Mouse (Mus musculus) common myeloid progenitor, adult 5-6 weeks (primary cell): ENCODE measurements around the gene Fip1l1. TPM values are rescaled to one million over a fixed set of nuclear protein-coding genes. Genes with fewer than 3 reads are reported as not detected.

ENCODE experiments used
- ATAC-seq: replicated peaks from 2 replicates; pipeline ENCODE4 v1.8.0; 2016; ENCODE audit warnings: low read depth, mild to moderate bottlenecking, moderate TSS enrichment, inconsistent platforms; ENCODE audit not compliant: poor library complexity, severe bottlenecking
- total RNA-seq: library from RNA; stranded (forward); fragments of 200-1000, 187-1606 nt; gene quantifications from 2 replicates; pipeline ENCODE4 v1.2.3, GENCODE M21; 2017

Gene Fip1l1
- total RNA-seq, 1 experiment from 2014 or later = 158 TPM

GRCm38 (mm10) chr5:74612713-74613112 lies 77.5 kb downstream of the Fip1l1 start:
- no peak for ATAC-seq

DNA sequence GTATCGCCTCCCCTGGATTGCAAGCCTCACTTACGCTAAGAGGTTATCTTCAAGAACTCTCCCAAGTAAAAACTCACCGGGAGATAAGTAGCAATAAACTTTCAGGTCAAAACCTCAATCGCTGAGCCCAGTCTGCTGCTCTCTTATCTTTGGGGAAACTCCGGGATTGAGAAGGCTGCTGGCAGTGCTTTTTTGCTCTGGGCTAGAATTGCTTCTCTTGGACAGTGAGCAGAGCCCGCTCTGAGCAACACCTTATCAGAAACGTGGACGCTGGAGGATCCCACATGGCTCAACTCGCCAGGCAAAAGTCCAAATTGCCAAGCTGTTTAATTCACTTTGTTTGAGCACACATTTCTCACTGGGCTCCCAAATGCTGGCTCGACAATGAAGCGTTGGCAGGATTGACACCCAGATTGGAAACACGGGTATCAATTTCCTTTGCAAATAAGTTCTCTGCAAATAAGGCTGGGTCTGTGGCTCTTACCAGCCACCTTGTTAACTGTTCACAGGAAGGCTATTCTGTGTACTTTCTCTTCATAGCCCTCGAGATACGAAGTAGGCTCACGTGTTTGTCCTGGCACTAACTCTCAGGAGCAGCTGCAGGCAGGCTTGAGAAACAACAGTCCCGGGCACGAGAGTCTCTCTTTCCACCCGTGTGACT lies 78.4 kb downstream of the Fip1l1 start:
- ATAC-seq = no peak

DNA sequence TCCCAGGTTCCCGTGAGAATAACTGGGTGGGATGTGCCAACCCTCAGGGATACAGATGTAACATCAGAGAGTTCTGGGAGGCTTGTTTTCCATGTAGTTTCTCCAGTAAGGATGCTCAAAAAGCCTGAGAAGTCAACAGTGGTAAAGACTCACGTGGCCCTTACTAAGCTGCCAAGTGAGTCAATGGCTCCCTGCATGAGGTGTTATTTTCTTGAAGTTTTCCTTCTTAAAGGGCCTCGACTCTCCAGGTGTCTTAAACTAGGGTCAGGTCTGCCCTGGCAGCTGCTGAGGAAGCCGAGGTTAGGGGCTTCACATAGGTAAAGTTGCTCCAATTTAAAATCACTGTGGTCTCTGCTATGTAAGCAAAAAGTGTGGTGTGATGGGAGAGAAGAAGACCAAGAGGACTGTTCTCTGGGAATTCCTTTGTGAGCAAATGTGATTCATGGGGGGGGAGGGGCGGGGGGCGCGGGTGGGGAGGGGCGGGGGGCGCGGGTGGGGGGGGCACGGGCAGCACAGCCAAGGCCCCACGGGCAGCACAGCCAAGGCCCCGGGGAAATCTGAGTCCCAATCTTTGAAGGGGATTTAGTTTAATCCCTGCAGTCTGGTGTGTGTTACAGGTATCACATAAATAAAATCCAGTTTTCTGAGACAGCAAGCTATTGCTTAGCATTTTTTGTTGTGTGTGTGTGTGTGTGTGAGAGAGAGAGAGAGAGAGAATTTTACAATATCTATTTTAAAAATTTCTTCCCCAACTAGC lies 82.7 kb downstream of the Fip1l1 start:
- no peak for ATAC-seq

GRCm38 (mm10) chr5:74618573-74619059 lies 83.4 kb downstream of the Fip1l1 start:
- ATAC-seq = 0 out of 2 replicates have a peak, but pooled peaks have one; percentile 58

- no peak for ATAC-seq
Measured at GRCm38 (mm10) chr5:74621691-74622470, 86.6 kb downstream of the Fip1l1 start.

DNA sequence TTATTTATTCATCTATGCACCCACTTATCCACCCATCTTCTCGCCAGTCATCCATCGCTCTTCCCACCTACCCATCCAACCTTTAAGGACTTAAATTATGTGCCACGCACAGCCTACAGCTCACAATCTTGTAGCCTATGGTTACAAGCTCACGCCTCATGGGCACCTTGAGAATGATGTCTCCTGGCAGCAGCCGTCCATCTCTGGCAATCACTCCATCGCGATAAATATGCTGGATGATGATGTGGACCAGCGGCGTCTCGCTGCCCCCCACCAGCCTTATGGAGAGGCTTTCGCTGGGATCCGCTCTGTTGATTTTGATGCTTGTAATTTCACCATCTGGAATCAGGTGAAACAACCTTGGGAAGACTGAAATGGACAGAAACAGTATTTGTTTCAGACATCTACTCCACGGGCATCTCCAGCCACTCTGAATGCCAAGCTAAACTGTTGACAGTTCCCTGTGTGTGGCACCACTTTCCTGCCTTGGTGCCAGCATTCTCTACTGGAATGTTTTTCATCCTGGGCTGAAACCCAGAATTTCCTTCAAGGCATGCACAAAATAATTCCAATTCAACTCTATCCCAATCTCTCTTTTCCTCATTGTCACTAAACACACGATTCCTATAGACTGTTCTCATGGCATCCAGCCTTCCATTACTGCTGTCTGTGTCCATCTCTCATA lies 88.2 kb downstream of the Fip1l1 start:
- ATAC-seq = no peak

DNA sequence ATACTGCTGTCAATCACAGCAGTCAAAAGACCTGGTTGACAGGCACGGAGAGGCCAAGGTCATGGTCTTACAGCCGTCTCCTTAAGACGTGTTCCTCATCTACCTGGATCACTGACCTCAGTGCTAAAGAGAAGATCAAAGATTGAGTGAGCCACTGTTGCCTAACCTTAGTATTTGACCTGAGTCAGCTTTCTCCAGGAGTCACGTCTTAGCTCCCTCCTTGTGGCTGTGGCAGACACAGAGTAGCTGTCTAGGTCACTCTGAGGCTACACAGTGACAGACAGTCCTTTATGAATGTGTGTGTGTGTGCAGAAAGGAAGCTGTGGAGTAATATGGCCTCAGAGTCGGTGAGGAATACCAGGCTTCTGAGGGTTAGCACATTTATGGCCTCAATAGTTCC lies 89.1 kb downstream of the Fip1l1 start:
- no peak for ATAC-seq

GRCm38 (mm10) chr5:74628001-74628400 lies 92.8 kb downstream of the Fip1l1 start:
- ATAC-seq = no peak

DNA sequence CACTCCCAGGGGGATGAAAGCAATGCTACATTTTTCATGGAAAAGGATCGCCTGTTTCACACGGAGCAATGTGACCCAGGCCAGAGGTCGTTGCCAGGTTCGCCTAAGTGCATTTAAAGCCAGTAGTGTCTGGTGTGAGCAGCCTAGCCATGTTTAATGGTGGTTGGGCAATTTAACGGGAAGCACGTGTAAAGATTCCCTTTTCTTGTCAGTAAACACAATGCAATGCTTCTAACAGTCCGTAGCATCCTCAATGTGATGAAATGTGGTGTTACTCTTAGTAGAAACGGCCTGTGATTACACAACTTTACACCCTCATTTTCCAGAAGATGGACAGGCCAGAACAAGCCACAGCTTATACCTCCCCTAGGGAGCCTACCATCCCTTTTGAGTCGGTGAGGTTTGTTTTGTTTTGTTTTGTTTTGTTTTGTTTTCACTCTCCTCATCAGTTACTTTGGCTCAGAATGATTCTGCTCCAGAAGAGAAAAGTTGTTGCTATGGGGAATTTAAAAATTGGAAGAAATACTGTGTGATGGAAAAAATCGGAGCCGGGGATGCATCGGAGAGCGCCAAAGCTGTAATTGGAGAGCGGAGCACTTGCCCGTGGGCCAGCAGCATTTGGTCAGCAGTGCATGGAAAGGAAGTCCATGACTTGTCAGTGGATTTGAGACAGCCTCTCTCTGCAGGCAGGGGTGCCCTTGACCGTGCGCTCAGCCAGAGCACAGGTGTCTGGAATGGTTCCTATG lies 97.3 kb downstream of the Fip1l1 start:
- no peak for ATAC-seq

DNA sequence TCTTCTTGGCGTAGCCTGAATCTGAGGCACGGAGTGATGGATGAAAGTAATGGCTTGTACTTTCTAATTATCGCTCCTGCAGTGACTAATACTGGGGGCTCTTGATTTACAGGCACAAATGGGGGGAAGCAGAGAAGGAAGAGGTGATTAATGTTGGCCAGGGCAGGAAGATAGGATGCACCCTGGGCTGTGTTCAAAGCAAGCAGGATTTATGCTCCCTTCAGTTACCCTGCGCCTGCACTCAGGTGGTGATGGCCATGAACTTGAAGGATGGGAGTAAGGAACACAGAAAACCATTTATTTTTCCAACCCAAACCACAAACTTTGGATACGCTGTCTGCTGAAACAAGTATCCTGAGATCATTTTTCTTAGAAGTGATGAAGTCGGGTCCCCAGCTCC lies 98.2 kb downstream of the Fip1l1 start:
- ATAC-seq = no peak

DNA sequence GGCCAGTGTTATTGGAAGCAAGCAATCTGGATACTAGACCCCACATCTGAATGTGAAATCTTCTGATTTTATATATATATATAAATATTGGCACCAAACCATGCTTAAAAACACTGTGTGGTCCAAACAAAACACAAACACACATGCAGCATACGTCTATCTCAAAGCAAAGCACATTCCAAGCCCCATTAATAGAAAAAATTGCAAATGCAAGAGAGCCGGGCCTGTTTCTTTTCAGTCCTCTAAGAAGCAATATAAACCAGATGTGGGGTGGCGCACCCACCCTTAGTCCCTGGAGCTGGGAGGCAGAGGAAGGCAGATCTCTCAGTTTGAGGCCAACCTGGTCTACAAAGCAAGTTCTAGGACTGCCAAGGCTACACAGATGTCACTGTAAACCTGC lies 99.1 kb downstream of the Fip1l1 start:
- ATAC-seq = no peak

- no peak for ATAC-seq
Measured at GRCm38 (mm10) chr5:74639516-74639915, 104.3 kb downstream of the Fip1l1 start.

DNA sequence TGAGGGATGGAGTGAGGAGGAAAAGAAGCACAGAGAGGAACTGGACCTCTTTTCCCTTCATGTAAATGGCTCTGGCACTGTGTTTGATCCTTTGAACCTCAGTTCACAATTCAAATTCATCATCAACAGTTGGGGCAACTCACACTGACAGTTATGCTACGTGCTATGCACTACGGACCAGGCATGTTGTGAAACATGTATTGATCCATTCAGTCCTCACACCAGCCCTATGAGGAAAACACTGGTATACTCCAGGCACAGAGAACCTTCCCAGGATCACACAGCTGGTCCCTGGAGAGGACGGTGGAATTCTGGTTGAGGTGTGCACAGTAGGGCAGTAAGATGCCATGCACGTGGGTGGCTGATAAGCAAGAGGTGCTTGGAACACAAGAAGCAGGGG lies 105.3 kb downstream of the Fip1l1 start:
- ATAC-seq = no peak

DNA sequence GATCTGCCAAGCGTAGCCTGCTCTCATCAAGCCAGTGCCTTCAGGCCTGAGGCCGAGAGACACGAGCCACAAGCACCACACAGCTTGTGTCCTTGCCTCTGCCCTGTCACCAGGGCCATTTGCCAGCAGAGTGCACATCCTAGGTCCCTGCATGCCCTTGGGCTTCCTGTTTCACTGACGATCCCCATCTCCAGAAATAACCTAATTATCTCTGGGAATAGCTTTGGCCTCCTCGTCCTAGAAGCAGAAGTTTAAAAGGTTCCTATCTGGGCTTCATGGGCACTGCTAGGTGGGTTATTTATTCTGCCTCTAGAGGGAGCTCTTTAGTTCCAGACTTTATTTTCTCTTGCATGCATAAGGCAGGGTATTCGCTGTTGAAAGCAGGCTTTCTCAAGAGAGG lies 105.8 kb downstream of the Fip1l1 start:
- peak; percentile 80 for ATAC-seq

GRCm38 (mm10) chr5:74642291-74642690 lies 107.0 kb downstream of the Fip1l1 start:
- no peak for ATAC-seq

DNA sequence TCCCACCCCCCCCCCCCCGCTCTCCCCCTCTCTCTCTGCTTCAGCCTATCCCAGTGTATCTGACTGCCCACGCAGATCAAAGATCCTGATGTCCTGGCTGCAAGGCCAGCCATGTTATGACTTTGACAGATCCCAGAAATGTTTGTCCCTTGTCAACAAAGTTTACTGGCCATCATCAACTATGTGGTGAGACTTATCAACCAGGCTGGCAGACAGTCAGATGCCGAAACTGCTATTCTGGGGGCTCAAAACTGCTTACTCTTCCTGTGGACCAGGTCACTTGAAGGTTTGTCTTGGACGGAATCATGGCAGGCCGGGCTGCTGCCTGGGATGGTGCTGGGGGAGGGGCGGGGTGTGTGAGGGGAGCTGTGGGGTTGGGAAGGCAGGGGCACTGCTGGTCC lies 112.3 kb downstream of the Fip1l1 start:
- ATAC-seq = no peak

GRCm38 (mm10) chr5:74648216-74648615 lies 113.0 kb downstream of the Fip1l1 start:
- ATAC-seq = no peak
